Mouse (Mus musculus) lung, adult 2 months (tissue): ENCODE measurements at regions not wholly inside any gene's neighbourhood (a gene's known extent, or its start where the extent isn't known, plus 50 kb on each side); places are given as distances from the start of the nearest gene placed in this dataset.

Source experiments
- DNase-seq: peaks from one replicate; pipeline ENCODE4 v3.0.0; 2022
- H3K4me1 ChIP-seq: fragments of 200-500 bp; 2 replicates; pipeline ENCODE4 v1.6.1; 2011; ENCODE audit warnings: low read length; ENCODE audit not compliant: control insufficient read depth, insufficient read depth
- H3K4me3 ChIP-seq: fragments of 200-500 bp; replicated peaks from 2 replicates; pipeline ENCODE3; 2011; ENCODE audit warnings: low read depth, mild to moderate bottlenecking, control low read depth, low read length; ENCODE audit errors: extremely low read depth
- CTCF ChIP-seq: fragments of 200-500 bp; IDR thresholded peaks from 2 replicates; pipeline ENCODE4 v1.5.1; 2011; ENCODE audit warnings: mild to moderate bottlenecking, low read length, control low read depth; ENCODE audit not compliant: insufficient read depth
- POLR2A ChIP-seq: fragments of 200-500 bp; IDR thresholded peaks from 2 replicates; pipeline ENCODE4 v1.6.1; 2011; ENCODE audit warnings: low read depth, mild to moderate bottlenecking, control low read depth, low read length, borderline replicate concordance; ENCODE audit errors: extremely low read depth
- WGBS: fragments of 180-500 bp; shearing (Covaris S2); methylation state at CpG from one replicate; pipeline ENCODE4 v1.1.7; 2018; 5-methylcytosine and 5-hydroxymethylcytosine counted together

- 78% methylated on average over 4 of the region's 4 CpGs for WGBS
Measured at GRCm38 (mm10) chr15:97515773-97516172, 189.9 kb downstream of the Rpap3 start.

GRCm38 (mm10) chr15:97507656-97508306 is 197.8 kb downstream of the Rpap3 start:
- DNase-seq = no peak
- no peak for TF ChIP-seq CTCF
- no peak for TF ChIP-seq POLR2A
- Histone ChIP-seq H3K4me3 (no peak overlapping the region), H3K4me1 (no peaks in the 10 kb centered on the region)
- 86% methylated on average over 16 of the region's 16 CpGs for WGBS

More at GRCm38 (mm10) chr15:97515773-97516172, 189.9 kb downstream of the Rpap3 start:
- TF ChIP-seq CTCF = no peak
- Histone ChIP-seq H3K4me1 (no peaks in the 10 kb centered on the region), H3K4me3 (no peak overlapping the region)
- DNase-seq = no peak

- 91% methylated on average over 11 of the region's 11 CpGs for WGBS
- H3K4me1 ChIP-seq = no peaks in the 10 kb centered on the region
- TF ChIP-seq POLR2A = no peak
- no peak for TF ChIP-seq CTCF
- H3K4me3 ChIP-seq = no peak overlapping the region
- no peak for DNase-seq
Measured at GRCm38 (mm10) chr15:97507176-97507575, 198.4 kb downstream of the Rpap3 start.

- WGBS = 91% methylated on average over 11 of the region's 11 CpGs
- DNase-seq = no peak
- no peak for TF ChIP-seq POLR2A
- TF ChIP-seq CTCF = no peak
- Histone ChIP-seq H3K4me3 (no peak overlapping the region), H3K4me1 (no peaks in the 10 kb centered on the region)
Measured at GRCm38 (mm10) chr15:97505715-97506114, 199.9 kb downstream of the Rpap3 start.

GRCm38 (mm10) chr15:97504325-97504724 is 201.3 kb downstream of the Rpap3 start:
- no peak for DNase-seq
- 78% methylated on average over 1 of the region's 1 CpGs for WGBS
- H3K4me1 ChIP-seq = no peaks in the 10 kb centered on the region
- no peak overlapping the region for H3K4me3 ChIP-seq
- TF ChIP-seq POLR2A (no peak), CTCF (no peak)

- WGBS = 82% methylated on average over 7 of the region's 7 CpGs
- TF ChIP-seq POLR2A = no peak
- no peak for TF ChIP-seq CTCF
- no peak for DNase-seq
- Histone ChIP-seq H3K4me3 (no peak overlapping the region), H3K4me1 (no peaks in the 10 kb centered on the region)
Measured at GRCm38 (mm10) chr15:97502056-97502455, 203.6 kb downstream of the Rpap3 start.

GRCm38 (mm10) chr15:97501420-97501819 is 204.2 kb downstream of the Rpap3 start:
- Histone ChIP-seq H3K4me1 (no peaks in the 10 kb centered on the region), H3K4me3 (no peak overlapping the region)
- DNase-seq = no peak
- WGBS = 39% methylated on average over 9 of the region's 9 CpGs
- no peak for TF ChIP-seq CTCF

GRCm38 (mm10) chr15:97499821-97500385 is 205.7 kb downstream of the Rpap3 start:
- TF ChIP-seq POLR2A (no peak), CTCF (no peak)
- Histone ChIP-seq H3K4me3 (no peak overlapping the region), H3K4me1 (no peaks in the 10 kb centered on the region)
- WGBS = 74% methylated on average over 4 of the region's 4 CpGs
- no peak for DNase-seq

- TF ChIP-seq CTCF (no peak), POLR2A (no peak)
- WGBS = 41% methylated on average over 5 of the region's 5 CpGs
- DNase-seq = peak; percentile 19
- Histone ChIP-seq H3K4me3 (no peak overlapping the region), H3K4me1 (no peaks in the 10 kb centered on the region)
Measured at GRCm38 (mm10) chr15:97499240-97499639, 206.4 kb downstream of the Rpap3 start.

- TF ChIP-seq CTCF = no peak
- TF ChIP-seq POLR2A = no peak
- 85% methylated on average over 3 of the region's 3 CpGs for WGBS
- Histone ChIP-seq H3K4me3 (no peak overlapping the region), H3K4me1 (no peaks in the 10 kb centered on the region)
- DNase-seq = peak; percentile 8
Measured at GRCm38 (mm10) chr15:97498375-97498774, 207.2 kb downstream of the Rpap3 start.
